Mouse (Mus musculus) heart, postnatal 0 days (tissue): ENCODE data around the gene Macc1. TPM values are rescaled to one million over a fixed set of nuclear protein-coding genes. Genes with fewer than 3 reads are reported as not detected.

Experiments used
- ATAC-seq: fragments of 200-750 bp; cut with Nextera tagmentation; 2 replicates; pipeline ENCODE4 v1.8.0; 2017; ENCODE audit warnings: low read depth, moderate number of reproducible peaks, moderate library complexity; ENCODE audit not compliant: insufficient read depth
- DNase-seq: peaks from one replicate; pipeline ENCODE4 v3.0.0-alpha.2; 2016; ENCODE audit warnings: low spot score
- H3K27ac ChIP-seq: fragments of 300-500 bp; sonication (generic); 2 replicates; pipeline ENCODE4 v1.5.1; 2014; ENCODE audit warnings: low read depth, mild to moderate bottlenecking
- H3K27me3 ChIP-seq: fragments of 300-500 bp; sonication (generic); 2 replicates; pipeline ENCODE4 v1.6.1; 2014; ENCODE audit warnings: low read length, mixed read lengths; ENCODE audit not compliant: control insufficient read depth, insufficient read depth
- H3K36me3 ChIP-seq: fragments of 300-500 bp; sonication (generic); replicated peaks from 2 replicates; pipeline ENCODE4 v1.6.1; 2014; ENCODE audit warnings: low read length, mixed read lengths; ENCODE audit not compliant: control insufficient read depth, insufficient read depth
- H3K4me1 ChIP-seq: fragments of 300-500 bp; sonication (generic); 2 replicates; pipeline ENCODE4 v1.6.1; 2014; ENCODE audit warnings: antibody characterized with exemption; ENCODE audit not compliant: control insufficient read depth, insufficient read depth
- H3K4me2 ChIP-seq: fragments of 300-500 bp; sonication (generic); 2 replicates; pipeline ENCODE4 v1.6.1; 2014; ENCODE audit warnings: low read depth, mild to moderate bottlenecking, low read length, moderate library complexity
- H3K4me3 ChIP-seq: fragments of 300-500 bp; sonication (generic); 2 replicates; pipeline ENCODE4 v1.5.1; 2014; ENCODE audit warnings: low read depth, low read length
- H3K9ac ChIP-seq: fragments of 300-500 bp; sonication (generic); replicated peaks from 2 replicates; pipeline ENCODE4 v1.6.1; 2014; ENCODE audit warnings: low read depth, low read length, mixed read lengths
- H3K9me3 ChIP-seq: fragments of 300-500 bp; sonication (generic); replicated peaks from 2 replicates; pipeline ENCODE4 v1.6.1; 2016; ENCODE audit warnings: low read length; ENCODE audit not compliant: control insufficient read depth
- CTCF ChIP-seq: IDR thresholded peaks from 2 replicates; pipeline ENCODE4 v1.5.1; 2016; ENCODE audit warnings: antibody characterized with exemption, control low read depth, low read depth
- EP300 ChIP-seq: IDR thresholded peaks from 2 replicates; pipeline ENCODE4 v1.6.1; 2016; ENCODE audit warnings: antibody characterized with exemption, low read depth
- WGBS: fragments of 180-500 bp; shearing (Covaris S2); extraction: QIAGEN DNeasy Blood & Tissue Kit; methylation state at CpG from one replicate; pipeline ENCODE4 v1.1.7; 2014; 5-methylcytosine and 5-hydroxymethylcytosine counted together
- polyA plus RNA-seq: library from polyadenylated mRNA; unstranded; fragments of >200 nt; fragmentation: Nextera tagmentation; extraction: Ambion mirVana; gene quantifications from 2 replicates; pipeline ENCODE4 v1.2.1, GENCODE M21; 2015
- total RNA-seq: library from RNA; depleted of rRNA; stranded (reverse); fragments of >200 nt; gene quantifications from 2 replicates; pipeline ENCODE4 v1.2.3, GENCODE M21; 2014; ENCODE audit warnings: low replicate concordance

Gene Macc1
- total and polyA plus RNA-seq, 2 experiments from 2014 or later = not detected

GRCm38 (mm10) chr12:119464040-119464939 is 150.2 kb downstream of the Macc1 start:
- no peak overlapping the region for H3K9ac ChIP-seq
- H3K27ac ChIP-seq = no peak overlapping the region
- no peak for DNase-seq
- no peak overlapping the region for H3K4me3 ChIP-seq
- no peaks in the 10 kb centered on the region for H3K4me1 ChIP-seq
- H3K4me2 ChIP-seq = no peak overlapping the region
- 44% methylated on average over 2 of the region's 2 CpGs for WGBS
- no peak for ATAC-seq
- no peak for TF ChIP-seq CTCF
- no peak for TF ChIP-seq EP300
- H3K9me3 ChIP-seq = no peaks in the 10 kb centered on the region
- H3K27me3 ChIP-seq = no peaks in the 10 kb centered on the region
- H3K36me3 ChIP-seq = no peaks in the 10 kb centered on the region

DNA sequence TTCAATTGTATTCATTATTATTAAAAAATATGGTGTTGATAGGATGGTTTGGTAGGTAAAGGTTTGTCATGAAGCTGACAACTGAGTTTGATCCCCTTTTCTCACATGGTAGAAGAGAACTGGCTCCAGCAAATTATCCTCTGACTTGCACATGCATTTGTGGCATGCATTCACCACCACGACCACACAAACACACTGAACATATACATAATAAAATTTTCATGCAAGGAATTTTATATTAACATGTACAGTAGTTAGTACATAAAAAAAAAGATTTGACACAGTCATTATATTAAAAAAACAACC is 150.8 kb downstream of the Macc1 start:
- Histone ChIP-seq H3K27ac (no peak overlapping the region), H3K4me2 (no peak overlapping the region), H3K4me1 (no peaks in the 10 kb centered on the region), H3K36me3 (no peaks in the 10 kb centered on the region), H3K27me3 (no peaks in the 10 kb centered on the region), H3K4me3 (no peak overlapping the region), H3K9me3 (no peaks in the 10 kb centered on the region), H3K9ac (no peak overlapping the region)
- DNase-seq (no peak), ATAC-seq (no peak)
- TF ChIP-seq CTCF = no peak
- TF ChIP-seq EP300 = no peak
- 44% methylated on average over 1 of the region's 1 CpGs for WGBS

DNA sequence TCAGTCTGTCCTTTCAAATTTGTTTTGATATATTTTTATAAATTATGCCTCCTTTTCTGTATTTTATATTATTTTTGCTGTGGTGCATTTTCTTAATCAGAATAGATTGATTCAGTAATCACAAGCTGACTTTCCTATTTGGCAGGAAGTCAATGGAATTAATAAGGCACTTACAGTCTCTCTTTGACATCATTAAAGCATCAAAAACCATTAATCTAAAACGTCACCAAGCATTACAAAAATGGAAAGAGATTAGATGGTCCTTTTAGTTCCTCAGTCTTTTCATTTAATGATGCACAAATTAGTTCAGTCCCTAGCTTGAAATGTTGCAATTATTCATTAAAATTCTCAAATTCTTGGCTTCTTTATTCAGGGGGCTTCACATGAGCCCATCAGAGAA is 153.6 kb downstream of the Macc1 start:
- no peaks in the 10 kb centered on the region for H3K9me3 ChIP-seq
- no peak overlapping the region for H3K27ac ChIP-seq
- no peak for ATAC-seq
- no peak overlapping the region for H3K9ac ChIP-seq
- H3K4me2 ChIP-seq = no peak overlapping the region
- no peaks in the 10 kb centered on the region for H3K36me3 ChIP-seq
- no peaks in the 10 kb centered on the region for H3K27me3 ChIP-seq
- no peak overlapping the region for H3K4me3 ChIP-seq
- no peak for DNase-seq
- 27% methylated on average over 1 of the region's 1 CpGs for WGBS
- no peaks in the 10 kb centered on the region for H3K4me1 ChIP-seq
- no peak for TF ChIP-seq CTCF
- no peak for TF ChIP-seq EP300

- Histone ChIP-seq H3K4me2 (no peak overlapping the region), H3K9ac (no peak overlapping the region), H3K4me3 (no peak overlapping the region), H3K27ac (no peak overlapping the region), H3K4me1 (no peaks in the 10 kb centered on the region), H3K36me3 (no peaks in the 10 kb centered on the region), H3K27me3 (no peaks in the 10 kb centered on the region), H3K9me3 (no peaks in the 10 kb centered on the region)
- TF ChIP-seq CTCF (no peak), EP300 (no peak)
- ATAC-seq (no peak), DNase-seq (no peak)
Observed at GRCm38 (mm10) chr12:119470260-119470659, 156.2 kb downstream of the Macc1 start.

- no peak for DNase-seq
Observed at GRCm38 (mm10) chr12:119483296-119483695, 169.2 kb downstream of the Macc1 start.

More at GRCm38 (mm10) chr12:119483296-119483695, 169.2 kb downstream of the Macc1 start:
- no peaks in the 10 kb centered on the region for H3K27me3 ChIP-seq
- no peaks in the 10 kb centered on the region for H3K4me1 ChIP-seq
- H3K9me3 ChIP-seq = no peaks in the 10 kb centered on the region
- no peak overlapping the region for H3K4me3 ChIP-seq
- H3K9ac ChIP-seq = no peak overlapping the region
- H3K36me3 ChIP-seq = no peaks in the 10 kb centered on the region
- ATAC-seq = no peak
- H3K4me2 ChIP-seq = no peak overlapping the region
- no peak overlapping the region for H3K27ac ChIP-seq
- 70% methylated on average over 2 of the region's 2 CpGs for WGBS
- no peak for TF ChIP-seq CTCF
- no peak for TF ChIP-seq EP300
